Mouse (Mus musculus) limb, embryonic 11.5 days (tissue): ENCODE results near the gene Cmtm2a. TPM values are rescaled to one million over a fixed set of nuclear protein-coding genes. Genes with fewer than 3 reads are reported as not detected.
A peak's percentile ranks its signal among the peaks of the same experiment; 100 is the strongest.
"Not testable (repeated sequence)": the region's sequence is repeated elsewhere in the genome, so short reads cannot be mapped to it uniquely, and the experiment has no call there.

Experiments used
- ATAC-seq: fragments of 200-750 bp; cut with Nextera tagmentation; 2 replicates; pipeline ENCODE4 v1.8.0; 2017; ENCODE audit warnings: low read depth; ENCODE audit not compliant: insufficient number of reproducible peaks, low FRiP score, low TSS enrichment
- DNase-seq: peaks from one replicate; pipeline ENCODE4 v3.0.0-alpha.2; 2015; ENCODE audit warnings: low spot score
- H3K27ac ChIP-seq: fragments of 300-500 bp; sonication (generic); replicated peaks from 2 replicates; pipeline ENCODE4 v1.5.1; 2014; ENCODE audit warnings: low read depth, mild to moderate bottlenecking, low read length
- H3K27me3 ChIP-seq: fragments of 300-500 bp; sonication (generic); 2 replicates; pipeline ENCODE4 v1.6.1; 2014; ENCODE audit warnings: mild to moderate bottlenecking, low read length, mixed read lengths; ENCODE audit not compliant: control insufficient read depth, insufficient read depth
- H3K36me3 ChIP-seq: fragments of 300-500 bp; sonication (generic); 2 replicates; pipeline ENCODE4 v1.6.1; 2014; ENCODE audit warnings: mild to moderate bottlenecking, low read length, moderate library complexity, mixed read lengths; ENCODE audit not compliant: control insufficient read depth, insufficient read depth
- H3K4me1 ChIP-seq: fragments of 300-500 bp; sonication (generic); 2 replicates; pipeline ENCODE4 v1.6.1; 2014; ENCODE audit warnings: low read length, mixed read lengths; ENCODE audit not compliant: control insufficient read depth, insufficient read depth
- H3K4me2 ChIP-seq: fragments of 300-500 bp; sonication (generic); 2 replicates; pipeline ENCODE4 v1.6.1; 2014; ENCODE audit warnings: low read depth, mild to moderate bottlenecking, moderate library complexity; ENCODE audit not compliant: severe bottlenecking
- H3K4me3 ChIP-seq: fragments of 300-500 bp; sonication (generic); 2 replicates; pipeline ENCODE4 v1.5.1; 2014; ENCODE audit warnings: low read depth, low read length
- H3K9ac ChIP-seq: fragments of 300-500 bp; sonication (generic); 2 replicates; pipeline ENCODE4 v1.6.1; 2014; ENCODE audit warnings: mild to moderate bottlenecking, low read length
- H3K9me3 ChIP-seq: fragments of 300-500 bp; sonication (generic); 2 replicates; pipeline ENCODE4 v1.6.1; 2016; ENCODE audit warnings: low read length; ENCODE audit not compliant: control insufficient read depth
- WGBS: fragments of 180-500 bp; shearing (Covaris S2); extraction: QIAGEN DNeasy Blood & Tissue Kit; methylation state at CpG from one replicate; pipeline ENCODE4 v1.1.7; 2014; 5-methylcytosine and 5-hydroxymethylcytosine counted together
- polyA plus RNA-seq: library from polyadenylated mRNA; unstranded; fragments of >200 nt; fragmentation: Nextera tagmentation; extraction: Ambion mirVana; gene quantifications from 2 replicates; pipeline ENCODE4 v1.2.1, GENCODE M21; 2014

Gene Cmtm2a
- polyA plus RNA-seq, 1 experiment from 2014 or later, result not detected

- H3K4me3 ChIP-seq, H3K27ac ChIP-seq, H3K9me3 ChIP-seq, H3K9ac ChIP-seq, H3K27me3 ChIP-seq, H3K36me3 ChIP-seq, H3K4me1 ChIP-seq, H3K4me2 ChIP-seq, DNase-seq, ATAC-seq: not testable (repeated sequence)
- 94% methylated on average over 22 of the region's 22 CpGs for WGBS
Observed at GRCm38 (mm10) chr8:104264271-104264935, 28.6 kb downstream of the Cmtm2a start.

GRCm38 (mm10) chr8:104261802-104262201 is 31.2 kb downstream of the Cmtm2a start:
- H3K4me1 ChIP-seq, result not testable (repeated sequence)
- H3K36me3 ChIP-seq, result peaks cover 18% of the 10 kb centered on the region

GRCm38 (mm10) chr8:104253016-104253415 is 40.0 kb downstream of the Cmtm2a start:
- no peaks in the 10 kb centered on the region for H3K4me1 ChIP-seq
- WGBS, result 91% methylated on average over 3 of the region's 3 CpGs
- H3K36me3 ChIP-seq, result peaks cover 2% of the 10 kb centered on the region; the same call in 1 of the 2 replicates
- no peak for DNase-seq
- no peak overlapping the region for H3K4me2 ChIP-seq
- no peaks in the 10 kb centered on the region for H3K9me3 ChIP-seq
- no peak overlapping the region for H3K27ac ChIP-seq
- H3K27me3 ChIP-seq, result no peaks in the 10 kb centered on the region
- no peak overlapping the region for H3K9ac ChIP-seq
- H3K4me3 ChIP-seq, result no peak overlapping the region
- ATAC-seq, result no peak

More at GRCm38 (mm10) chr8:104261802-104262201, 31.2 kb downstream of the Cmtm2a start:
- not testable (repeated sequence) for H3K9ac ChIP-seq, DNase-seq, ATAC-seq, H3K27me3 ChIP-seq, H3K4me2 ChIP-seq, H3K9me3 ChIP-seq, H3K27ac ChIP-seq, H3K4me3 ChIP-seq
- WGBS, result 96% methylated on average over 5 of the region's 5 CpGs

- H3K27ac ChIP-seq, result no peak overlapping the region
- H3K4me2 ChIP-seq, result peak overlapping the region; percentile 79
- H3K9me3 ChIP-seq, result no peaks in the 10 kb centered on the region
- H3K4me1 ChIP-seq, result 0 out of 2 replicates have a peak, but pooled peaks cover 4% of the 10 kb centered on the region
- WGBS, result 0% methylated on average over 7 of the region's 7 CpGs
- no peaks in the 10 kb centered on the region for H3K27me3 ChIP-seq
- H3K4me3 ChIP-seq, result peak overlapping the region; percentile 59
- H3K36me3 ChIP-seq, result no peaks in the 10 kb centered on the region
- peak; percentile 49 for ATAC-seq
- peak overlapping the region; percentile 44; the same call in 1 of the 2 replicates for H3K9ac ChIP-seq
- peak; percentile 48 for DNase-seq
Observed at GRCm38 (mm10) chr8:104251461-104251860, 41.5 kb downstream of the Cmtm2a start.

- Histone ChIP-seq H3K9me3 (no peaks in the 10 kb centered on the region), H3K4me2 (peak within 1 kb of the TSS; percentile 79), H3K27ac (peak within 1 kb of the TSS; percentile 84), H3K36me3 (no peaks in the 10 kb centered on the region), H3K9ac (peak within 1 kb of the TSS; percentile 62), H3K4me1 (0 out of 2 replicates have a peak, but pooled peaks cover 4% of the 10 kb centered on the region), H3K4me3 (peak within 1 kb of the TSS; percentile 59), H3K27me3 (no peaks in the 10 kb centered on the region)
- DNase-seq (peak; percentile 90), ATAC-seq (peak; percentile 90)
- WGBS, result 4% methylated on average over 41 of the region's 41 CpGs
Observed at GRCm38 (mm10) chr8:104250439-104251367, 42.3 kb downstream of the Cmtm2a start, which contains the start of gene Cklf. TSS of gene Cklf (plus strand) at chr8:104250861.

- DNase-seq (no peak), ATAC-seq (no peak)
- no peaks in the 10 kb centered on the region for H3K27me3 ChIP-seq
- no peaks in the 10 kb centered on the region for H3K36me3 ChIP-seq
- H3K9me3 ChIP-seq, result no peaks in the 10 kb centered on the region
- H3K4me2 ChIP-seq, result no peak overlapping the region
- no peak overlapping the region for H3K9ac ChIP-seq
- 0 out of 2 replicates have a peak, but pooled peaks cover 4% of the 10 kb centered on the region for H3K4me1 ChIP-seq
- H3K4me3 ChIP-seq, result no peak overlapping the region
- H3K27ac ChIP-seq, result no peak overlapping the region
- WGBS, result 84% methylated on average over 7 of the region's 7 CpGs
Observed at GRCm38 (mm10) chr8:104249442-104249996, 43.5 kb downstream of the Cmtm2a start.

GRCm38 (mm10) chr8:104248276-104248675 is 44.7 kb downstream of the Cmtm2a start, which contains the start of gene Tk2:
TSS of gene Tk2 (minus strand) at chr8:104248558.
- DNase-seq (peak; percentile 84), ATAC-seq (peak; percentile 80)
- Histone ChIP-seq H3K9ac (peak within 1 kb of the TSS; percentile 67), H3K4me2 (peak within 1 kb of the TSS; percentile 82), H3K4me1 (0 out of 2 replicates have a peak, but pooled peaks cover 4% of the 10 kb centered on the region), H3K36me3 (no peaks in the 10 kb centered on the region), H3K9me3 (no peaks in the 10 kb centered on the region), H3K27ac (no peak within 1 kb of the TSS), H3K4me3 (peak within 1 kb of the TSS; percentile 86), H3K27me3 (no peaks in the 10 kb centered on the region)
- under 1% methylated on average over 28 of the region's 28 CpGs for WGBS

GRCm38 (mm10) chr8:104247908-104248275 is 45.1 kb downstream of the Cmtm2a start:
- H3K27ac ChIP-seq, result no peak overlapping the region
- H3K9me3 ChIP-seq, result no peaks in the 10 kb centered on the region
- H3K4me2 ChIP-seq, result peak overlapping the region; percentile 82
- H3K27me3 ChIP-seq, result no peaks in the 10 kb centered on the region
- DNase-seq, result peak; percentile 25
- H3K9ac ChIP-seq, result peak overlapping the region; percentile 67
- H3K36me3 ChIP-seq, result no peaks in the 10 kb centered on the region
- ATAC-seq, result no peak
- H3K4me1 ChIP-seq, result 0 out of 2 replicates have a peak, but pooled peaks cover 4% of the 10 kb centered on the region
- WGBS, result 5% methylated on average over 11 of the region's 11 CpGs
- peak overlapping the region; percentile 86 for H3K4me3 ChIP-seq
